Mouse (Mus musculus) bone marrow macrophage, adult 2 months (primary cell): ENCODE measurements around the gene Dohh.

Experiments
- CTCF ChIP-seq: IDR thresholded peaks from 2 replicates; pipeline ENCODE4 v1.5.1; 2012; ENCODE audit warnings: low read depth, mild to moderate bottlenecking, low read length, moderate library complexity
- POLR2A ChIP-seq: IDR thresholded peaks from 2 replicates; pipeline ENCODE4 v1.6.1; 2012; ENCODE audit warnings: mild to moderate bottlenecking, low read depth, low read length, borderline replicate concordance

DNA sequence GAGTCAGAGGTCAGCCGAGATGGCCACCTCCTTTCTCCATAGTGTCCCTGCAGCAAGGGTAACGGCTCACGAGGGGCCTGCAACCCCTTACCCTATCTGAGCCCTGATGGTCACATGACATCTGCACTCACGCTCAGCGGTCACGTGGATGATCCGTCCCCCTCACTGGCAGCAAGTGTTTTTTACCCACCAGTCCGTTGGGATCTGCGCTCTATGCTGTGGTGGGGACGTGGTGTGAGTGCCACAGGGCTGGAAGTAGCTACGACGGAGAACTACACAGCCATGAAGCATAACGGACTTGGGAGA, 24.1 kb downstream of the Dohh start:
- TF ChIP-seq CTCF = no peak
- no peak for TF ChIP-seq POLR2A
